Mouse (Mus musculus) B cell, adult 2 months (primary cell): Measurements from ENCODE around the gene Anp32a.
A peak's percentile ranks its signal among the peaks of the same experiment; 100 is the strongest.

Experiments used
- DNase-seq, 2 experiments: peaks; one replicate each; pipeline ENCODE4 v3.0.0; 2022

Anp32a gene

DNA sequence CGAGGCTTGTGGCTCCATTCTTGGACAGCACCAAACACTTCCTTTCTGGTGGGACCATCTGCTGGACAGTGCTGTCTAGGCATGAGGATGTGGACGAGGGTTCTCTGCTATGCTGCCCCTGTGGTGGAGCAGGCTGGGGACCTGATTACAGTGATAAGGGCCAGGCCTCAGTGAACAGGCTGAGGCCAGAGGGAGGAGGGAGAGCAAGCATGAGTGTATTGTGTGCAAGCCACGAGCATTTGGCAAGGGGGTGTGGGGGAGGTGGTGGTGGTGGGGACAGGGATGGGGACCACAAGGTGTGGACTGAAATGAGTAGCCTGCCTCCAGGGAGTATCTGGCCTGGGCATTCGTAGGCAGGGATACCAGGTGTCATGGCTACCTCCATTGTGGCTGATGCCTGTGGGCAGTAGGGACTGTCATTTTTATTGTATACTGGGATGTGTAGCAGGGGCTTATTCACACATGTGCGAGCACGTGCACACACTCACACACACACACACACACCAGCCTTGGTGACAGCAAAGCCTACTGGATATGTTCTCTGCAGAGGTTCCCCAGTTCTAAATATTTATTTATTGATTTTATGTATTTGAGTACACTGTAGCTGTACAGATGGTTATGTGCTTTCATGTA, 29.7 kb downstream of the Anp32a start:
- DNase-seq = no peak

DNA sequence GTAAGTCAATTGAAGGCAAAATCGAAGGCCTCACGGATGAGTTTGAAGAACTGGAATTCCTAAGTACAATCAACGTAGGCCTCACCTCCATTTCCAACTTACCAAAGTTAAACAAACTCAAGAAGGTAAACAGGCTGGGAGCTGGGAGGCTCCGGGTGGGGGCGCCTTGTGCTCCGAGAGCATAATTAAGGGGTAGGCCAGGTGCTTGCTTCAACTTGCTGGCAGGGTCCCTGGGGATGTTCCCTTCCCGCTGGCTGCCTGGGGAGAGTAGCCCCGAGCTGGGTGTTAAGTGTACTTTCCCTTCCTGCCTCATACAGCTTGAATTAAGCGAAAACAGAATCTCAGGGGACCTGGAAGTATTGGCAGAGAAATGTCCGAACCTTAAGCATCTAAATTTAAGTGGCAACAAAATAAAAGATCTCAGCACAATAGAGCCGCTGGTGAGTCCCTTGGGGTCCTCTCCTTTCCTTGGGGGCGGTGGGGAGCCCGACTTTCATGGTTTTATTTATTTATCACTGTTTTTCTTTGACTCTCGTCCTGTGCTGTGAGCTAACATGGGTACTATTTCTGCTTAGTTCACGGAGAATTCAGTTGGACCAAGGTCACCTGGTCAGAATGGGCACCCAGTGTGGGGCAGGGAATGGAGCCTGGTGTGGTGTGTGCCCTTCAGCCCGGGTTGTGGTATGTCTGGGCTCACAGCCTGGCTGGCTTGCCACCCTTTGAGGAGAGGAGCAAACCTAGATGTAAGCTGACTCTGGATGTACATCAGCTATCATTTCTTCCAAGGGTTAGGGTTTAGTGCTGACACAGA, 30.9 kb downstream of the Anp32a start:
- DNase-seq = no peak

DNA sequence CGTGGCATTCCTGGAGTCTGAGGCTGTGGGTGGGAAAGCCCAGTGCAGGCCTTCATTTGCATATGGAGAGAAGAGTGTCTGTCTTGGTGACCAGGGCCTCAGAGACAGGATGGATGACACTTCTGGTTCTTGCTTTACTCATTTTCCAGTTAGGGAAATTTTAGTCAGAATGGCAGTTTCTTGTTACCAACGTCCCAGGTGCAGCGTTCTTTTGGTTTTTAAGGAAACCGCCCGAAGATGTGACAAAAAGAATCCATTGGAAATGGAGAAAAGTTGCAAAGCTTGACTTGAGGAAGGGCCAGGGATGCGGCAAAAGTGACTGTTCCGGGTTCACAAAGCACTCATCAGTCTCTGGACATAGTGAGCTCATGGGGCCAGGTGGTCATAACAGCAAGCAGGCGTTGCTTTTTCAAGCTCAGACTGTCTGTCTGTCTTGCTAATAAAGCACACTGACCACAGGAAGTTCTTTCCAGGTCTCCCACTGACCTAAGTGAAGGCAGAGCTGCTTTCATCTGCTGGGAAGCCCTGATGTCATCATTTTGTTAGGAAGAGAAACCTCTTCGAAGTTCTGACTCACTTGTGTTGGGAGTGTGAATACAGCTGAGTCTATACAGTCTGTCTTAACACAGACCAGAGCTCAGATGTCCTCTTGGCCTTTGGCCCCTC, 31.6 kb downstream of the Anp32a start:
- DNase-seq = no peak

GRCm38 (mm10) chr9:62373222-62374123, 32.4 kb downstream of the Anp32a start:
- peak; percentile 89 to 90 for DNase-seq

GRCm38 (mm10) chr9:62374276-62374675, 33.2 kb downstream of the Anp32a start:
- DNase-seq = no peak

- DNase-seq = no peak
Observed at GRCm38 (mm10) chr9:62377897-62378296, 36.8 kb downstream of the Anp32a start.

DNA sequence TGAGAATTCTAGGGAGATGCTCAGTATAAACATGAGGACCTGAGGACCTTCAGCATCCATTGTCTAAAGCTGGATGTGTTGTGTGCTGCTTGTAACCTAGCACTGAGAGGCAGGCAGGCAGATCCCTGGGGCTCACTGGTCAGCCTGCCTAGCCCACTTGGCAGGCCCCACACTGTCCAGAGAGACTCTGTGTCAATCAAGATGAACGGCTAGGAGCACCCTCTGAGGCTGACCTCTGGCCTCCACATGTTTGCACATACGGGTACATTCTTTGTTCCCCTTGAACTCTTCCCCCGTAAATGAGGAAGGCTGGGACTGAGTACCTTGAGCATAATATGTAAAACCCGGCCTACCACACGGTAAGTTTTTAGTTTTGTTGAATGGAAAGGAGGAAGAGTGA, 39.3 kb downstream of the Anp32a start:
- DNase-seq = no peak

DNA sequence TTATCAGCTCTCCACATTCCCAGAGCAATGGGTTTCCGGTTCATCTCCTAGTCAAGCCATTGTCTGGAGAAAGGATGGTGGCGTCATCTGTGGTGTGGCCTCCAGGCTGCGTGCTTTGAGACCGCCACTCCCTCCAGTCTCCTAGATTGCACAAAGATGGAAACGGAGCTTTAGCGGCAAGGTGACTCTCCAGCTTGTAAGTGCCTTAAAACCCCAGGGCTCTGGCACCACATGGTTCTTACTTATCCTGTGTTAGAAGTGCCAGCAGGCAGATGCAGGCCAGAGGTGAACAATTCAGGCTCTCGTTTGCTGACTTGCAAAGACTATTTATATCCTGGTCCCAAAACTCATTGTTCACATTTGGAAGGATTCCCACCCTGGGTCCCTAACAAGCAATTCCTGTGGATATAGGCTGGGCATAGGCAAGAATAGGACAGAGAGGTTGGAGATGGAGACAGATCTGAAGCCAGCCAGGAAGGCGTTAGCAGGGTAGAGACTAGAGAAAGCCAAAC, 40.4 kb downstream of the Anp32a start:
- no peak for DNase-seq

GRCm38 (mm10) chr9:62382519-62383084, 41.5 kb downstream of the Anp32a start:
- no peak for DNase-seq

DNA sequence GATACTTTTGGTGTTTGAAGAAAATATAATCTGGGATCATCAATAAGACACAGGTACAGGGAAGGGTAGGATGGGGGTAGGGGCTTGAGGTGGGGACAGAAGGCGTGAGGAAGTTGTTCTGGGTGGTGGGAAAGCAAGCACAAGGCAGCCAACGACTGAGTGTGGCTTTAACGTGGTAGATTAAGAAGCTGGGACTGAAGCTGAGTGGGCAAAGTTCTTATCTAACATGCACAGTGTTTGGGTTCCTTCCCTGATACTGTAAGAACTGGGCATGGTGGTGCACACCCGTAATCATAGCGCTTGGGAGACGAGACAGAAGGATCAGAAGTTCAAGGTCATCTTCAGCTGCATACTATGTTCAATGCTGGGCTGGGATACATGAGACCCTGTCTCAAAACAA, 44.0 kb downstream of the Anp32a start:
- no peak for DNase-seq

DNA sequence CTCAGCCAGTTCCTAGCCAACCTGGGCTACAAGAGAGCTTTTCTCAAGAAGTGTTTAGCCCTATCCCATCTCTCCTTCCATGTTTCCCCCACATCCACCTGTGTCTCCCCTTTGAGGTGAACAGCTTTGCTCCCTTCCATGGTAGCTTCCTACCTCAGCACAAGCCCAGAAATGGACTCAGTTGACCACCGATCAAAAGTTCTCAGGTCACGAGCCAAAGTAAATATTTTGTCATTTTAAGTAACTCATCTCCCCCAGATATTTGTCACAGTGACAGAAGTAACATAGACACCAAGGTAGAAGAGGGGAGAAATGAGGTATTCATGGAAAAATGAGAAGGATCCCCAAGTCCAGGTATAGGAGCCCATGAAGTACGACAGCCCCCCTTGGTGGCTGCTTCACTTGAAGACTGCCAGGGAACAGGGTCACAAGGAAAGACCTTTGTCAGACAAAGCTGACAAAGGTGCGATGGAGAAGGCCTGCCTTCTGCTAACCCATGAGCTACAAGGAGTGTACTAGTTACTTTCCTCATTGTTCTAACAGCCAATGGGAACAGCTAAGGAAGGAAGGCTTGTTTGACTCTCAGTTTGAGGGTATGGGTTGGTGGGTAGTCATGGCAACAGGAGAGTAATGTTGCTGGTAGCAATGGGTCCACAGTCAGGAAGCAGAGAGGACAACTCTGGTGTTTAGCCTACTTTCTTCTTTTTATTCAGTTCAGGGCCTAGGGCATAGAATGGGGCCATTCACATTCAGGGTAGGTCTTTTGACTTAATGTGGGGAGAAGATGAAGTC, 44.8 kb downstream of the Anp32a start:
- DNase-seq = no peak

DNA sequence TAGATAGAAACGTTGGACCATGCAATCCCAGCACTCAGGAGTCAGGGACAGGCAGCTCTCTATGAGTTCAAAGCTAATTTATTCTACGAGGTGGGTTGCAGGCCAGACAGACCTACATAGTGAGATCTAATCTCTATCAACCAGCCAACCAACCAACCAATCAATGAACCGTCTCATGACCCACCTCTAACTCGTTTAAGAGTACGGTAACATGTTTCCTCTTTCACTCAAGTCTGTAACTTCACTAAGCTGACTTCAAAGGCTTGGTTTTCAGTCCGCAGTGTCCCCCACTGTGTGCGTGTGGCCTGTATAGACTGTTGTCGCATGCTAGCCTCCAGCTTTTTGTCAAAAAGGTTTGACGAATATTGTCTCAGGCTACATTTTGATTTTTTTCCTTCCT, 48.6 kb downstream of the Anp32a start:
- no peak for DNase-seq

GRCm38 (mm10) chr9:62393531-62393930, 52.4 kb downstream of the Anp32a start:
- DNase-seq = no peak

DNA sequence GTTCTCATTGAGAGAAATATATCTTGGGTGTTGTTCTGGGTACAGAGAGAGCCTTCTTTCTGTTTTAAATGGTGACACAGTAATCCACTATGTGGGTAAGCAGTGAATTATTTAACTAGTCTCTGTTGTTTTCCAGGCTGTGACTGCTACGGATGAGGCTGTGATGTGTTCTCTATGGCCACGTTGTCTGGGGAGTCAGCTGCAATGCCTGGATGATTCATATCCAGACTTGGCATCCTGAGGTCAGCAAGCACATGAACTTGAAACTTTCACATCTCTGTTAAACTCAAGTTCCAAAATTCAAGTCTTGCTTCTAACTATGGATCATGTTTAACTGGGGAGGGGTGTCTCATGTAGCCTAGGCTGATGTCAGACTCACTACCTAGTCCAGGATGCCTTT, 53.1 kb downstream of the Anp32a start:
- DNase-seq = no peak

DNA sequence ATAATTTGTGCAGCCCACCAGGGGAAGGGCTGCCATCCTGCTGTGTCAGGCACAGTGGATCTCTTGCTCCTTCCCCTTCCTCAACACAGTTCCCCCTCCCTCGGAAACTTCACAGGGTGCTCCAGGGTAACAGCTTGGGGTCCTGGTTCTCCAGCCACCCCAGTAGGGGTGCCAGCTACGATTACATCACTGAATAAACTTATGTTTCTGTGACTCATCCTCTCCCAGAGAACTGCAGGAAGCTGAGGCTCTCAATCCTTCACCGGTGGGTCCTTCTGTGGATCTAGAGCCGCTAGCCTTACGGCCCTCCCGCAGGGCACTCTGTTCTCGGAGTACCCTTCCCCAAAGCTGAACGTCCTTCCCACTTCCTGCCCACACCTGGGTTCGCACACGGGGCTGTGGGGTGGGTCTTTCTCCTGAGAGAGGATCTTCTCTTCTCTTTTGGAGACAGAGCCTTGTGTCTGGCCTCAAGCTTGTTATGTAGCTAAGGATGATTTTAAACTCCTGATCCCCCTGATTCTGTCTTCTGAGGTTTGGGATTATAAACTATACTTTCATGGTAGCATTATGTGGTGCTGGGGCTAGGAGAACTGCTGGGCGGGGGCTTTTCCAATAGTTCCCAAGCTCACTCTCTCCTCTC, 59.6 kb downstream of the Anp32a start:
- DNase-seq = no peak

GRCm38 (mm10) chr9:62401589-62401988, 60.5 kb downstream of the Anp32a start:
- no peak for DNase-seq

- DNase-seq = no peak
Observed at GRCm38 (mm10) chr9:62406423-62407013, 65.4 kb downstream of the Anp32a start.

DNA sequence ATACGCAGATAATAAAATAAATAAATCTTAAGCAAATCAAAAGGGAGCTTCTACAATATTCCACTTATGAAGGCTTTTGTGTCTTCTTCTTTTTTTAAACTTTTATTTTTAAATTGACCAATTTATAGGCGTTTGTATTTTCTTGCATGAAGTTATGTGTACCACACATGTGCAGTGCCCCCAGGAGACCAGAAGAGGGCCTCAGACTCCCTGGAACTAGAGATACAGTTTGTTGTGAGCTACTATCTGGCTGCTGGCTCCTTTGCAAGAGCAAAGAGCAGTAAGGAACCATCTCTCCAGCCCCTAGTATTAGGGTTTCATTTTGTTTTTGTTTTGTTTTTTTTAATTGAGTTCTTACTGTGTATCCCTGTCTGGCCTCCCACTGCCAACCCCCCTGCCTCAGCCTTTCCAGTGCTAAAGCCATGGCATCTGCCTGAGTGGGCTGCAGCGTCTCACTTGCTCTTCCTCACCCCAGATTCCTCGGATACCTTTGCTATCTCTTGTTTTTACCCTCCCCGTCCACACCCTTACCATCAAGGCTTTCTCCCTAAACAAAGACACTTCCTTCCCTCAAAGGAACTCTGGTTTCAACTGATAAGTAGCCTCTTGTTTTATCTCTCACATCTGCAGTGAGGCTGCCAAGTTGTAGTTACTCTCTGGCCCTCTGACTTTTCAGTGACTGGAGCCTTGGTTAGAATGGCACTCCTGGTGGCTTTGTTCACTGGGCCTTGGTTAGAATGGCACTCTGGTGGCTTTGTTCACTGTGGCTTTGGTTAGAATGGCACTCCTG, 66.5 kb downstream of the Anp32a start:
- DNase-seq = no peak

DNA sequence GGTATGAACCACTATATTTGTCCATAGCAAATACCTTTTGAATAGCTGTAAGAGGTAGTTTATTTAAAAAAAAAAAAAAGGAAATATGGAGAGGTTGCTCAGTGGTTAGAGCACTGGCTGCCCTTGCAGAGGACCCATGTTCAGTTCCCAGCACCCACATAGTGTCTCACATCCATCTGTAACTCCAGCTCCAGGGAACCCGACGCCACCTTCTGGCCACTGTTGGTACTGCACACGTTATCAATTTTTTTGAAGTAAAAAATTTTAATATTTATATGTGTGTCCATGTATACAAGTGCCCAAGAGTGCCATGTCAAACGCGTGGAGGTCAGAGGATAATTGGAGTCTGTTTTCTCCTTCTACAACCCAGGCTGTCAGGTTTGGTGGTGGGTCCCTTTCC, 77.6 kb downstream of the Anp32a start:
- DNase-seq = peak; percentile 19 to 25
